Mouse (Mus musculus) heart, adult 2 months (tissue): Measurements from ENCODE around the gene Plxna2. TPM values are rescaled to one million over a fixed set of nuclear protein-coding genes. Genes with fewer than 3 reads are reported as not detected.

Experiments
- DNase-seq, 2 experiments: peaks; one replicate each; pipeline ENCODE4 v3.0.0; 2021
- H3K27ac ChIP-seq: fragments of 200-600 bp; 2 replicates; pipeline ENCODE4 v1.8.1; 2022
- H3K27me3 ChIP-seq: fragments of 200-500 bp; 2 replicates; pipeline ENCODE4 v1.6.1; 2012; ENCODE audit warnings: mild to moderate bottlenecking, low read length, inconsistent platforms, mixed read lengths; ENCODE audit not compliant: control insufficient read depth, insufficient read depth
- H3K36me3 ChIP-seq: fragments of 200-500 bp; 2 replicates; pipeline ENCODE4 v1.6.1; 2012; ENCODE audit warnings: low read length, inconsistent platforms; ENCODE audit not compliant: control insufficient read depth, insufficient read depth
- H3K4me1 ChIP-seq: fragments of 200-500 bp; 2 replicates; pipeline ENCODE4 v1.6.1; 2011; ENCODE audit warnings: low read length; ENCODE audit not compliant: control insufficient read depth, insufficient read depth
- H3K4me3 ChIP-seq: fragments of 200-600 bp; 2 replicates; pipeline ENCODE4 v1.8.1; 2022
- H3K79me2 ChIP-seq: fragments of 200-500 bp; replicated peaks from 2 replicates; pipeline ENCODE4 v1.6.1; 2012; ENCODE audit warnings: mild to moderate bottlenecking, inconsistent platforms, low read length, moderate library complexity, mixed read lengths; ENCODE audit not compliant: control insufficient read depth, insufficient read depth
- H3K9ac ChIP-seq: fragments of 200-500 bp; 2 replicates; pipeline ENCODE4 v1.6.1; 2012; ENCODE audit warnings: low read depth, mild to moderate bottlenecking, control low read depth, inconsistent platforms, low read length, mixed read lengths
- CTCF ChIP-seq: fragments of 200-600 bp; IDR thresholded peaks from 2 replicates; pipeline ENCODE4 v1.8.1; 2022; ENCODE audit warnings: antibody characterized with exemption, mild to moderate bottlenecking, moderate library complexity
- EP300 ChIP-seq: fragments of 200-500 bp; IDR thresholded peaks from 2 replicates; pipeline ENCODE4 v1.6.1; 2011; ENCODE audit warnings: low read depth, low read length, control low read depth; ENCODE audit not compliant: insufficient read depth
- POLR2A ChIP-seq: fragments of 200-500 bp; IDR thresholded peaks from 2 replicates; pipeline ENCODE4 v1.6.1; 2011; ENCODE audit warnings: mild to moderate bottlenecking, low read depth, low read length, control low read depth; ENCODE audit not compliant: insufficient read depth
- WGBS: fragments of 180-500 bp; shearing (Covaris S2); methylation state at CpG from one replicate; pipeline ENCODE4 v1.1.7; 2018; 5-methylcytosine and 5-hydroxymethylcytosine counted together
- intact Hi-C: fragments of 180-260 bp; cut with DNase I; formaldehyde crosslinking; loops from one replicate; pipeline ENCODE4 v1.15.1; 2025
- polyA plus RNA-seq: library from polyadenylated mRNA; depleted of rRNA; stranded (reverse); fragments of >200 nt; gene quantifications from 2 replicates; pipeline ENCODE4 v1.2.3, GENCODE M21; 2012
- total RNA-seq, 2 experiments: library from RNA; stranded (reverse); gene quantifications; 2 replicates each; pipeline ENCODE4 v1.2.3; 2021

Gene Plxna2
- total and polyA plus RNA-seq, 3 experiments = 9.8 to 30.6 (median 22.6) TPM

GRCm38 (mm10) chr1:194781556-194781955, 163.5 kb downstream of the Plxna2 start:
- H3K4me1 ChIP-seq = no peaks in the 10 kb centered on the region
- no peaks in the 10 kb centered on the region for H3K27me3 ChIP-seq
- no peaks in the 10 kb centered on the region for H3K79me2 ChIP-seq
- DNase-seq = no peak
- H3K27ac ChIP-seq = no peak overlapping the region
- 72% methylated on average over 1 of the region's 1 CpGs for whole genome bisulfite sequencing
- intact Hi-C loops = no loop called here
- TF ChIP-seq POLR2A (no peak), EP300 (no peak), CTCF (no peak)
- H3K4me3 ChIP-seq = no peak overlapping the region
- peaks cover 6% of the 10 kb centered on the region for H3K36me3 ChIP-seq
- no peak overlapping the region for H3K9ac ChIP-seq

DNA sequence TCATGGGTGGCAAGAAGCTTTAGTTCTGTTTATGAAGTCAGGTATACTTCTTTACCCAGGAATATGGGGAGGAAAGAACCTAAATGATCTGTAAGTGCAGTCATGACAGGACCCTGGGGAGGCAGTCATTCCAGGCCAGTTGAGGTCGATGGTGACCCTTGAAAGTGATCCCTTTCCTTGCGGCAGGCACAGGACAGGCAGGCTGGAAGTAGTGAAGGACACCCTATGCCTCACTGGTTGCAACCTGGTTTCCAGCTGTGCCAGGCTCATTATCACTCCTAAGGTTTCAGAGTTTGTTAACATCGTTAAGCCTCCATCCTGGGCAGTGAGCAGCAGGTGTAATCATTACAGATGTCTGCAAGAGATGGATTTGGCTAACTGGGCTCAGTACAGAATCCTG, 164.3 kb downstream of the Plxna2 start:
- intact Hi-C loops = no loop called here

GRCm38 (mm10) chr1:194787626-194788025, 169.6 kb downstream of the Plxna2 start:
- H3K27ac ChIP-seq = no peak overlapping the region
- H3K4me3 ChIP-seq = no peak overlapping the region
- peaks cover 9% of the 10 kb centered on the region for H3K36me3 ChIP-seq
- 56% methylated on average over 2 of the region's 2 CpGs for WGBS
- TF ChIP-seq POLR2A = no peak
- H3K4me1 ChIP-seq = no peaks in the 10 kb centered on the region
- no peak for DNase-seq
- H3K79me2 ChIP-seq = no peaks in the 10 kb centered on the region
- no peak overlapping the region for H3K9ac ChIP-seq
- intact Hi-C loops = no loop called here
- no peaks in the 10 kb centered on the region for H3K27me3 ChIP-seq

More for the DNA sequence above, 164.3 kb downstream of the Plxna2 start:
- 70% methylated on average over 3 of the region's 3 CpGs for WGBS
- Histone ChIP-seq H3K4me1 (no peaks in the 10 kb centered on the region), H3K4me3 (no peak overlapping the region), H3K27me3 (no peaks in the 10 kb centered on the region), H3K36me3 (peaks cover 8% of the 10 kb centered on the region), H3K9ac (no peak overlapping the region), H3K27ac (no peak overlapping the region), H3K79me2 (no peaks in the 10 kb centered on the region)
- DNase-seq = no peak
- TF ChIP-seq POLR2A = no peak
- TF ChIP-seq EP300 = no peak
- TF ChIP-seq CTCF = no peak

DNA sequence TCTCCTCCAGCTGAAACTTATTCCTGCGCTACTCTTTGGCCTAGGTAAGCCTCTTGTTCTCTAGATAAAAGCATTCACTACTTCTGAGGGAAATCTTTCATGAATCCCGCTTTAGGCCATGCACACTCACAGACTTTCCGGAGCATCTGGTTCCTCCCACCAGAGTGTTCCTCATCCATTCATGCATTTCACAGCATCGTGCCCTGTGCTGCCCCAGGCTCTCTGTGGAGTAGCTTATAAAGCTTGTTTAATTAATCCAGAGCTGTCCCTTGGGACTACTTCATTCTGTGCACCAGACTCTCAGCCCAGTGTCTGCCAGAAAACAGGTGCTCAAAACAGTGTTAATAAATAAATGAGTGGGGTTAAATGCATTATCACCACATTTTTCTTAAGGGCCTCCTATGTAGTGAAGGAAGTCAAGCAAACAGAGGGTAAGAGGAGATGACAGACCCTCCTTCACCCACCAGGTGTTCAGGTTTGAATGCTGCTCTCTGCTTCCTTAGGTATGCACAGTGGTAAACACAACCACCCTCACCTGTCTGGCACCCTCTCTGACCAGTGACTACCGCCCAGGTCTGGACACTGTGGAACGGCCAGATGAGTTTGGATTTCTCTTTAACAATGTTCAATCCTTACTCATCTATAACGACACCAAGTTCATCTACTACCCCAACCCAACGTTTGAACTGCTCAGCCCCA, 175.4 kb downstream of the Plxna2 start:
- intact Hi-C loops = no loop called here
- no peak overlapping the region for H3K4me3 ChIP-seq
- no peak for DNase-seq
- H3K79me2 ChIP-seq = no peaks in the 10 kb centered on the region
- TF ChIP-seq POLR2A (no peak), CTCF (no peak), EP300 (no peak)
- no peaks in the 10 kb centered on the region for H3K27me3 ChIP-seq
- H3K36me3 ChIP-seq = peaks cover 4% of the 10 kb centered on the region
- H3K4me1 ChIP-seq = no peaks in the 10 kb centered on the region
- WGBS = 86% methylated on average over 8 of the region's 8 CpGs
- no peak overlapping the region for H3K9ac ChIP-seq
- H3K27ac ChIP-seq = no peak overlapping the region

DNA sequence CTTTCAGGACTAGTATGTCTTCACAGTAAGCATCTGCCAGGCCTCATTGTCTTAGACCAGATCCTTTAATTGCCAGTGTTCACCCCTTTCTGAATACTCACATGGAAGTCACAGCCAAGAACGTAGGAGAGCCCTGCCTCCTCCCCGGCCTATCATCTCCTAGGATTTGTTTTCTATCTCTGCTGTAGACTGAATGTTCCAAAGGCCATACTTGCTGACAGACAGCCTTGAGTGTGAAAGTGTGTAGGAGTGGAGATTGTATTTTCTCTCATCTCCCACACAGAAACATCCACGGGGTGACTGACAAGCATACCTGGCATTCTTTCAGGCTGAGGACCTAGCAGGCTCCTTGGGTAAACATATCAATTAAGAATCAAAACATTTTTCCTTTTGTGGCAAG, 177.3 kb downstream of the Plxna2 start:
- Histone ChIP-seq H3K27me3 (no peaks in the 10 kb centered on the region), H3K36me3 (peaks cover 2% of the 10 kb centered on the region), H3K4me1 (no peaks in the 10 kb centered on the region), H3K27ac (no peak overlapping the region), H3K9ac (no peak overlapping the region), H3K4me3 (no peak overlapping the region), H3K79me2 (no peaks in the 10 kb centered on the region)
- intact Hi-C loops = no loop called here
- TF ChIP-seq CTCF (no peak), POLR2A (no peak), EP300 (no peak)
- 53% methylated on average over 3 of the region's 3 CpGs for WGBS
- no peak for DNase-seq

DNA sequence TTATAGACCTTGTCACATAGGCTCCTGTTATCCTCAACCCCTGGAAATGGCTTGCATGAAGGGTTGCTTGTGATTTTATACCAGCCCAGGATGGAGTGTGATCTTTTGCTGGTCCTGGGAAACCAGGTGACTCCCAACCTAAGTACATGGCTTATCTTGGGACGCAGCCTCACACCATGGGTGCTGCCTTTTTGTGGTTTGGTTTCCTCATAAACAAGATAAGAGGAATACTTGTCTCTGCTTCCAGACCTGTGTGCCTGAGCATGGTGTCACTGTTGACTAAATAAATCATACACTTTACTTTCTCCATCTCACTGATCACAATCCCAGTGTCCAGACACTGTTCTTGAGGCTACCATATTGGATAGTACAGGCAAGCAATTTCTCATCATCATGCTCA, 179.8 kb downstream of the Plxna2 start:
- Histone ChIP-seq H3K27ac (no peak overlapping the region), H3K27me3 (no peaks in the 10 kb centered on the region), H3K79me2 (no peaks in the 10 kb centered on the region; the same call in 1 of the 2 replicates), H3K36me3 (peaks cover 3% of the 10 kb centered on the region), H3K4me3 (no peak overlapping the region), H3K9ac (no peak overlapping the region), H3K4me1 (no peaks in the 10 kb centered on the region)
- DNase-seq = no peak
- intact Hi-C loops = no loop called here
- TF ChIP-seq EP300 = no peak
- TF ChIP-seq CTCF = no peak
- no peak for TF ChIP-seq POLR2A
- WGBS = 100% methylated on average over 1 of the region's 1 CpGs
